Comparison of ENCODE assay signal across 8 mouse cellular contexts in the genomic region with DNA sequence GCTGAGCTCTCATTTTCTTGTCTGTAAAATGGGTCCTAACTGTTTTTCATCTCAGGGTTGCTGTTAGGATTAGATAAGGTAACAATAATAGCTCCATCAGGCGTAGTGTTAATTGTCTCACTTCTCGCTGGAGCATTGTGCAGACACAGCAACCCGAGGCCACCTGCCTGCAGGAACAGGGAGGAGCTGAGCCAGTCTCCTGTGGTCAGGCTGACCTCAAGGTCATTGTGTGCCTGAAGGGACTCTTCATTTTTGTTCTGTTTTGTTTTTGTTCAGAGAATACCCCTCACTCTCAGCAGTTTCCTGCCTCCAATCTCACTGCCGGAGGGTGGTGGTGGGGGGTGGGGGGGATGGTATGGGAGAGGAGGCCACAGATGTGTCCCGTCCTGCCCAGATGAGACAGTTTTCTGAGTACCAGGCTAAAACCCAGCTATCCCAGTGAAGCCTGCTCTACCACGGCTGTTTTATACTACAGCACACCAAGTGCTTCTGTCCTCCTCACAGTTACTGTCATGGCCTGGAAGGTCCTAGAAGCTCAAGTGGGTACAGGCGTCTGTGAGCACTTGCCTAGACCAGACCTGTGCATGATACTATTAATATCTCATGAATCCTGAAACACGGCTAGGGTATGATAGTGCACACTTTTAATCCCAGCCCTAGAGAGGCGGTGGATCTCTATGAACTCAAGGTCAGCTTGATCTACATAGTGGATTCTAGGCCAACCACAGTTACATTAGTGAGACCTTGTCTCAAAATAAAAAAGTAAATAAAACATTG. TPM values are rescaled to one million over a fixed set of nuclear protein-coding genes. Genes with fewer than 3 reads are reported as not detected.
DNase-seq lines count a peak whose midpoint lies in the region; ATAC-seq and TF ChIP-seq lines count a peak whose summit lies in the region.

No protein-coding gene starts in this region.

- H3K27ac ChIP-seq in left cerebral cortex, adult 2 months, result peak overlapping the region; percentile 79
- peak overlapping the region; percentile 97 for H3K27ac ChIP-seq in heart, embryonic 16.5 days (ENCODE audit: low read length)
- 0 out of 2 replicates have a peak overlapping the region, but pooled peaks have one; percentile 18 for H3K27ac ChIP-seq in neural tube, embryonic 13.5 days (replicated peaks)

- peak; percentile 58 for ATAC-seq in heart, embryonic 16.5 days (replicated peaks; ENCODE audit: extremely low read depth, insufficient read depth, low FRiP score)
- ATAC-seq in neural tube, embryonic 13.5 days (ENCODE audit: low read depth), result no peak; the same call in 1 of the 2 replicates

- H3K9me3 ChIP-seq in heart, embryonic 16.5 days (replicated peaks; ENCODE audit: control insufficient read depth, low read length), result peaks cover 4% of the 10 kb centered on the region; the same call in 1 of the 2 replicates
- H3K9me3 ChIP-seq in neural tube, embryonic 13.5 days, result no peaks in the 10 kb centered on the region

- H3K4me2 ChIP-seq in heart, embryonic 16.5 days (ENCODE audit: low read depth, low read length), result peak overlapping the region; percentile 35
- H3K4me2 ChIP-seq in neural tube, embryonic 13.5 days, result no peak overlapping the region

- H3K27me3 ChIP-seq in heart, embryonic 16.5 days (ENCODE audit: control insufficient read depth, insufficient read depth, low read length), result no peaks in the 10 kb centered on the region
- no peaks in the 10 kb centered on the region for H3K27me3 ChIP-seq in neural tube, embryonic 13.5 days

- 23% methylated on average over 9 of the region's 9 CpGs for WGBS in heart, embryonic 16.5 days
- WGBS in neural tube, embryonic 13.5 days, result 24% methylated on average over 9 of the region's 9 CpGs

- no peak for TF ChIP-seq CTCF in left cerebral cortex, adult 2 months (IDR thresholded peaks at IDR 0.05)

- intact Hi-C loops in left cerebral cortex, adult 2 months (cut with DNase I), result loop anchor here (1.0 kb wide), 1 partner anchor 52 kb away; no protein-coding TSS in a partner anchor
- intact Hi-C loops in gastrocnemius, postnatal 14 days (cut with DNase I; ENCODE audit: low total_unique reads), result no loop called here

- H3K36me3 ChIP-seq in heart, embryonic 16.5 days (ENCODE audit: control insufficient read depth, insufficient read depth), result no peaks in the 10 kb centered on the region
- no peaks in the 10 kb centered on the region for H3K36me3 ChIP-seq in neural tube, embryonic 13.5 days

- no peak for DNase-seq in left cerebral cortex, adult 2 months (ENCODE audit: extremely low spot score in 1 of 2, low spot score in 2 of 2)
- no peak for DNase-seq in left cerebral cortex, adult 9 months (ENCODE audit: low spot score in 2 of 2)
- DNase-seq in cerebellum, adult 9-10 months, result peak; percentile 75
- DNase-seq in frontal cortex, postnatal 14 days (ENCODE audit: low spot score in 2 of 2), result no peak
- DNase-seq in gastrocnemius, postnatal 14 days, result no peak
- no peak for DNase-seq in right cerebral cortex, postnatal 36 days (ENCODE audit: low spot score in 2 of 2)

- H3K4me1 ChIP-seq in heart, embryonic 16.5 days (ENCODE audit: control insufficient read depth, insufficient read depth, low read length), result peaks cover 27% of the 10 kb centered on the region
- H3K4me1 ChIP-seq in neural tube, embryonic 13.5 days (replicated peaks), result peaks cover 31% of the 10 kb centered on the region

- H3K9ac ChIP-seq in heart, embryonic 16.5 days (ENCODE audit: low read length), result peak overlapping the region; percentile 55
- H3K9ac ChIP-seq in neural tube, embryonic 13.5 days, result no peak overlapping the region

- H3K4me3 ChIP-seq in left cerebral cortex, adult 2 months, result peak overlapping the region; percentile 14
- peak overlapping the region; percentile 7 for H3K4me3 ChIP-seq in heart, embryonic 16.5 days (ENCODE audit: low read length)
- no peak overlapping the region for H3K4me3 ChIP-seq in neural tube, embryonic 13.5 days

RNA-seq across cellular contexts. Expression of gene Gm8439, which starts 23.9 kb away (rescaled TPM):
- total RNA-seq in left cerebral cortex, adult 2 months (2021), result not detected
- polyA plus RNA-seq in heart, embryonic 16.5 days (2015; fragmentation: Nextera tagmentation; extraction: Ambion mirVana), result 0.42 TPM in 1 of 2 replicates, not detected in the other
- not detected in 2 replicates for polyA plus RNA-seq in neural tube, embryonic 13.5 days (2015; fragmentation: Nextera tagmentation; extraction: Ambion mirVana)
- total RNA-seq in gastrocnemius, postnatal 14 days (2021), result not detected

RNA-seq across cellular contexts. Expression of gene Ctps, which starts 42.4 kb away (rescaled TPM):
- 10 to 100 TPM; 40.0 to 42.4 TPM for total RNA-seq in left cerebral cortex, adult 2 months (2021)
- 87.7 and 98.9 TPM in 2 replicates for polyA plus RNA-seq in heart, embryonic 16.5 days (2015; fragmentation: Nextera tagmentation; extraction: Ambion mirVana)
- 73.8 and 81.3 TPM in 2 replicates for polyA plus RNA-seq in neural tube, embryonic 13.5 days (2015; fragmentation: Nextera tagmentation; extraction: Ambion mirVana)
- total RNA-seq in gastrocnemius, postnatal 14 days (2021), result 10 to 100 TPM; 13.4 to 20.4 TPM

RNA-seq across cellular contexts. Expression of gene Cited4, which starts 53.9 kb away (rescaled TPM):
- total RNA-seq in left cerebral cortex, adult 2 months (2021), result 10 to 100 TPM; 17.9 to 20.2 TPM
- 24.0 and 25.0 TPM in 2 replicates for polyA plus RNA-seq in heart, embryonic 16.5 days (2015; fragmentation: Nextera tagmentation; extraction: Ambion mirVana)
- 0.95 and 1.4 TPM in 2 replicates for polyA plus RNA-seq in neural tube, embryonic 13.5 days (2015; fragmentation: Nextera tagmentation; extraction: Ambion mirVana)
- total RNA-seq in gastrocnemius, postnatal 14 days (2021), result 10 to 100 TPM; 38.6 to 69.1 TPM

Comparison
In these comparisons a context has a peak if more than half of its experiments do, and no peak if none do; other contexts are left out.
1. H3K27ac ChIP-seq: peak in every context shown above with its lines; median percentile 97 in heart, embryonic 16.5 days; 79 in left cerebral cortex, adult 2 months; 18 in neural tube, embryonic 13.5 days.